Mouse (Mus musculus) stomach, embryonic 14.5 days (tissue): ENCODE data around the gene Prrxl1. TPM values are rescaled to one million over a fixed set of nuclear protein-coding genes. Genes with fewer than 3 reads are reported as not detected.

ENCODE experiments used
- ATAC-seq: fragments of 200-750 bp; cut with Nextera tagmentation; 2 replicates; pipeline ENCODE4 v1.8.0; 2017; ENCODE audit warnings: low read depth, moderate TSS enrichment; ENCODE audit not compliant: insufficient number of reproducible peaks, insufficient read depth, low FRiP score
- H3K27ac ChIP-seq: fragments of 300-500 bp; sonication (generic); 2 replicates; pipeline ENCODE4 v1.5.1; 2014; ENCODE audit warnings: mild to moderate bottlenecking, low read length, moderate library complexity, mixed read lengths
- H3K27me3 ChIP-seq: fragments of 300-500 bp; sonication (generic); 2 replicates; pipeline ENCODE4 v1.6.1; 2014; ENCODE audit warnings: low read length, control low read depth, mixed read lengths; ENCODE audit not compliant: control insufficient read depth, insufficient read depth
- H3K36me3 ChIP-seq: fragments of 300-500 bp; sonication (generic); 2 replicates; pipeline ENCODE4 v1.6.1; 2014; ENCODE audit warnings: mild to moderate bottlenecking, control low read depth, low read length, moderate library complexity, mixed read lengths; ENCODE audit not compliant: control insufficient read depth, insufficient read depth
- H3K4me1 ChIP-seq: fragments of 300-500 bp; sonication (generic); 2 replicates; pipeline ENCODE4 v1.6.1; 2014; ENCODE audit warnings: low read length, control low read depth, mixed read lengths; ENCODE audit not compliant: control insufficient read depth, insufficient read depth
- H3K4me2 ChIP-seq: fragments of 300-500 bp; sonication (generic); replicated peaks from 2 replicates; pipeline ENCODE4 v1.6.1; 2014; ENCODE audit warnings: low read depth, low read length, control low read depth
- H3K4me3 ChIP-seq: fragments of 300-500 bp; sonication (generic); 2 replicates; pipeline ENCODE4 v1.5.1; 2014; ENCODE audit warnings: low read depth, low read length, control low read depth
- H3K9ac ChIP-seq: fragments of 300-500 bp; sonication (generic); replicated peaks from 2 replicates; pipeline ENCODE4 v1.6.1; 2014; ENCODE audit warnings: low read depth, mild to moderate bottlenecking, control low read depth, low read length, moderate library complexity, mixed read lengths
- H3K9me3 ChIP-seq: fragments of 300-500 bp; sonication (generic); 2 replicates; pipeline ENCODE4 v1.6.1; 2016; ENCODE audit warnings: low read depth, low read length, control low read depth; ENCODE audit not compliant: control insufficient read depth
- WGBS: fragments of 180-500 bp; shearing (Covaris S2); extraction: QIAGEN DNeasy Blood & Tissue Kit; methylation state at CpG from one replicate; pipeline ENCODE4 v1.1.7; 2014; 5-methylcytosine and 5-hydroxymethylcytosine counted together
- polyA plus RNA-seq: library from polyadenylated mRNA; unstranded; fragments of >200 nt; fragmentation: Nextera tagmentation; extraction: Ambion mirVana; gene quantifications from 2 replicates; pipeline ENCODE4 v1.2.1, GENCODE M21; 2014

Gene Prrxl1
- polyA plus RNA-seq, 1 experiment from 2014 or later = 0.74 TPM

DNA sequence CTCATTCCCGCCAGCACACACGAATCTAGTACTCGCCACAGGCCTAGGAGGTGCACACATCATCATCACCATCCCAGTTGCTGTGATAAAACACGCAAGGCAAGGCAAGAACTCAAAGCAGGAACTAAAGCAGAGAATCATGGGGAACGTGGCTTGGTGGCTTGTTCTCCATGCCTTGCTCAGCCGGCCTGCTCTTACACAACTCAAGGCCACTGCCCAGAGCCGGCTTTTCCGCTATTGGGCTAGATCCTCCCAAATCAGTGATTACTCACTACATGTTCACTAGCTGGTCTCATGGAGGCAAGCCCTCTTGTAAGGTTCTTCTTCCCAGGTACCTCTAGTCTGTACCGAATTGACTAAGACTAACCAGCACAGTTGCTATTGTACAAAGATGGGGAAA is 15.5 kb upstream of the Prrxl1 start:
- no peak overlapping the region for H3K4me3 ChIP-seq
- no peak overlapping the region for H3K4me2 ChIP-seq
- ATAC-seq = no peak
- no peak overlapping the region for H3K9ac ChIP-seq
- H3K27ac ChIP-seq = no peak overlapping the region
- no peaks in the 10 kb centered on the region for H3K36me3 ChIP-seq
- H3K27me3 ChIP-seq = no peaks in the 10 kb centered on the region
- no peaks in the 10 kb centered on the region for H3K9me3 ChIP-seq
- H3K4me1 ChIP-seq = no peaks in the 10 kb centered on the region
- 94% methylated on average over 9 of the region's 9 CpGs for whole genome bisulfite sequencing

DNA sequence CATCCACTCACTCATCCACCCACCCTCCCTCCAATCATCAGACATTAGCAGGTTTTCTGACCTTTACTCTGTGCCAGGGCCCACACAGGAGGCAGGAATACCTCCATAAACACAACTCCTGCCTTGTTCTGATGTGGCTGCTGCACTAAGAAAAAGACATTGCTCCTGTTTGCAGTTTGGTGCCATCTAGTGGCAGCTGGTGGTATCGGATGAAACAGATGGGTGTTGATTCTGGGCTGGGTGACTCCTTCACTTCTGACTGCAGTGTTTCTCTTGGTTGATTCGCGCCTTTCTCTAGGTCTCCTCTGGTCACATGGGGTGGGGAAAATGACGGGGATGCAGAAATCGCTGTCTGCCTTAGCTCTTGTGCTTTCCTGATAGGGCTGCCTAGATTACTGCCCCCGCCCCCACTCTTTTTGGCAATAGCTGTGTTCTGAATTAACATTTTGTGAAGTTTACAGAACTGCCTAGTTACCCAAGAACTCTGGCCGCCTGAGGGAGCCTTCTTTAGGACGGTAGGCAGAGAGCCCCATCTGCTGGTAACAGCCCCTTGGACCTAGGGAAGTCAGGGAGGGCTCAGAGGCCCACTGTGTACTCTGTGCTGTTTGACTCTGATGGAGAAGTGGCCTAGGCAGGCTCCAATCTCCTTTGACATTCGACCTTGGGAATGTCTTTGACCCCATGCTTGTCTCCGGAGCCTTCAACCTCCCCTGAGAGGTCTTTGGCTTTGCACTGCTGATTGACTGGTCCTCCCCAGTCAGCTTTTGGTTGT is 12.0 kb upstream of the Prrxl1 start:
- WGBS = 12% methylated on average over 10 of the region's 10 CpGs
- Histone ChIP-seq H3K4me3 (no peak overlapping the region), H3K4me1 (no peaks in the 10 kb centered on the region), H3K36me3 (no peaks in the 10 kb centered on the region), H3K27me3 (no peaks in the 10 kb centered on the region), H3K9me3 (no peaks in the 10 kb centered on the region), H3K4me2 (no peak overlapping the region), H3K27ac (no peak overlapping the region), H3K9ac (no peak overlapping the region)
- ATAC-seq = no peak

DNA sequence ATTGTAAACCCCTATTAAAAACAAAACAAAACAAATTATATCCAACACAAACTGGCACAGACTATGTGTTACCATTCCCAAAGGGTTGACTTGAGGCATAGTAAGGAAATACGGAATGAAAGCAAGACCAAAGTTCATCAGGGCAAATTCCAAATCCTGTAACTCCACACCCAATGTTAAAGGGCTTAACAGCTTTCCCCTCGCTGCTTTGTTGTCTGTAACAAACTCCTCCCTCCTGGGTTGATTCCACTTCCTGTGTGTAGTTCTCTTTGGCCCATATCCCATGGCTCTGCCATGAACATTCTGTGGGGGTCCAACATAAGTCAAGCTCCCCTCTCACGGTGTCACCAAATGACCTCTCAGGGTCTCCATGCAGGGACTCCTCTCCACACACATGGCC is 8.8 kb upstream of the Prrxl1 start:
- WGBS = 61% methylated on average over 3 of the region's 3 CpGs

DNA sequence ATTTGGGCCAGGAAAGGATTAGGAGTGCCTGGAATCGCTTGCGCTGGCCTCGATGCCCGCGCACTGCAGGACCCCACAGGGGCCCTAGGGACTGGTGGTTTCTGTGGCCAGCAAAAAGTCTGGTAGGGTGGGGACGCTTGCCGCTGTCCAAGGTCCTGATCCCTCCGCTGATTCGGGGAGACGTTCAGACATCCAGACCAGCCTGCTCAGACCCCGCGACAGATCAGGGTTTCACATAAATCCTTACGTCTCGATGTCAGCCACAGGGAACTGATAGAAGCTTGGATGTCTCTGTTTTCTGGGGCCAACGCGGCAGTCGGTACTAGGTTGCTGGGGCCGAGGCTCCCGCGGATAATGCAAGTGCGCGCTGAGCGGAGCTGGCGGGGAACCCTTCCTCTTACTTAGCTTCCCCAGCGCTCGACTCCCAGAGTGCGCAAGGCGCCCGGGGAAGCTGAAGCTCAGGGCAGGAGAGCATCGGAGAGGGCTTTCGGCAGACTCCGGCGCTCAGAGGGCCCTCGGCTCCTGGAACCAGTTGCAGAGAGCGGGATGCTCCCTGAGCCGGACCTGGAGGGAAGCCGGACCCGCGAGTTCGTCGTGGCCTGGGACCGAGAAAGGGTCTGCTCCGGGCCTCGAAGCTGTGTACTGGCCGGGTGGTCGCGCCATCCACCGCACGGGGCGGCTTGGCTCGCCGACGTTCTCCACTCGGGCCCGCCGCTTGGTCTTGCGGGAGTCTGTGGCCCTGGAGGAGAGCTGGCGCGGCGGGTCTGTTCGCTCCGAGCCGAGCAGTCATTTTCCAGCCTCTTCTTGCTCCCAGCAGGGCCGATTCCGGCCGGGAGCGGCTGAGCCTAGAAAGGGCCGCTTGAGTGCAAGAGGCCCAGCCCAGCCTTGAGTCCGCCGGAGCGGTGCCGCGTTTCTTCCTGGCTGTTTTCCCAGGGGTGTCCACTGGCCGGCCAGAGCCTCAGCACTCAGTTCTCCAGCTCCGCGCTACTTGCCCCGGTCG is 1.7 kb upstream of the Prrxl1 start:
- Histone ChIP-seq H3K27me3 (peaks cover 65% of the 10 kb centered on the region), H3K4me2 (peak overlapping the region; percentile 27), H3K36me3 (no peaks in the 10 kb centered on the region), H3K4me3 (peak overlapping the region; percentile 17; the same call in 1 of the 2 replicates), H3K9ac (no peak overlapping the region), H3K4me1 (no peaks in the 10 kb centered on the region), H3K9me3 (no peaks in the 10 kb centered on the region), H3K27ac (no peak overlapping the region)
- 0 out of 2 replicates have a peak, but pooled peaks have one; percentile 6 for ATAC-seq
- WGBS = under 1% methylated on average over 78 of the region's 78 CpGs

More for the DNA sequence above, 8.8 kb upstream of the Prrxl1 start:
- no peak overlapping the region for H3K4me2 ChIP-seq
- no peak overlapping the region for H3K4me3 ChIP-seq
- no peaks in the 10 kb centered on the region for H3K36me3 ChIP-seq
- no peak overlapping the region for H3K27ac ChIP-seq
- H3K9ac ChIP-seq = no peak overlapping the region
- no peaks in the 10 kb centered on the region for H3K4me1 ChIP-seq
- peaks cover 8% of the 10 kb centered on the region; the same call in 1 of the 2 replicates for H3K27me3 ChIP-seq
- no peaks in the 10 kb centered on the region for H3K9me3 ChIP-seq
- ATAC-seq = no peak

DNA sequence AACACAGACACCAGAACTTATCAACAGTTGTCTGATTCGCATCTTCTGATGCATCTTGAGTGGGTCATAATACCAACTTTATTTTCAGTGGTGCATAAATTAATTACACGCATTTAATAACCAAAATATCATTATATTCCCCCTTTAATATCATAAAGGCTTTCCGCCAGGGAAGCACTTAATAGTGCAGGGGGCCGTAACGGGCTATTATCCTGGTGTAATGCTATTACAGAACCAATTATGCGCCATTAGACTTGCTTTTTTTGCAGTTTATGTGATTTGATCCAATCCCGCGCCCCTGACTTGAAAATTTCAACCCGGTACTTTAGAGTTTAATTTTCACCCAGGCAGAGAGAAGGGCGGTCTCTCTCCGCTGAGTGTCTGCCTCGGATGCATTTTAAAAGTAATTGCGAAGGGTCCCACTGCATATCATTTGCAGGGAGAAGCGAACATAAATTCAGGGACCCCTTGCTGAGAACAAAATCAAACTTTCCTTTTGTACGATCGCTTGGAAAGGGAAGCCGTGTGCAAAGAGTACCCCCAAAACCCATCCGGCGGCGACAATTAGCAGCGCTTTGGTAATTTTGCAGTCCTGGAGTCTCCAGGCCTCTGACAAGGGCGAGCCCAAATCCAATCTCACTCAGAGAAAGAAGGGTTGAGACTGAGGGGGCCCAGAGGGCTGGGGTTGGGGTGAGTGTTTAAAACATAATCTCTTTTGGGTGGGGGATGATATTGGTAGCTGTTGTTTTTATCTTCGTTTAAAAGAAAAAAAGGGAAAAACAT is 579 bp upstream of the Prrxl1 start:
- ATAC-seq = no peak
- no peak overlapping the region for H3K4me3 ChIP-seq
- no peak overlapping the region for H3K9ac ChIP-seq
- no peaks in the 10 kb centered on the region for H3K36me3 ChIP-seq
- peaks cover 62% of the 10 kb centered on the region for H3K27me3 ChIP-seq
- no peak overlapping the region for H3K4me2 ChIP-seq
- H3K4me1 ChIP-seq = no peaks in the 10 kb centered on the region
- no peak overlapping the region for H3K27ac ChIP-seq
- 7% methylated on average over 23 of the region's 23 CpGs for whole genome bisulfite sequencing
- H3K9me3 ChIP-seq = no peaks in the 10 kb centered on the region

DNA sequence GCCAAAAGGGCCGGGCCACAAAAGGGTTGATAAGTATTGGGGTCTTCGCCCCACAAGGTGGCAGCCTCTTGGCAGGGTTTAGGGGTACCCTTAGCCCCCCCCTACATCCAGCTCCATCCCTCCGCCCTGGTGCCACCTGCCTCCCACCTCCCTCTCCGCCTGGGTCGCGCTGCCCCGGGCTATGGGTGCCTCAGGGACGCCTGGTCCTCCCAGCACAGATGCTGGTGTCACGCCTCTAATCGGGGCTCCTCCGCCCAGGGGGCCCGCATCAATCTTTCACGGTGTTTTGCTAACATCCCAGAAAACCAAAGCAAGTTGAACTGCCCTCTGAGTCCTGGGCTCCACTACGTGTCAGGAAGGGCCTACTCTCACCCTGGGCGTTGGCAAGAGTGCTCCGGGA is 903 bp downstream of the Prrxl1 start:
- Histone ChIP-seq H3K9ac (no peak overlapping the region), H3K9me3 (no peaks in the 10 kb centered on the region), H3K4me1 (no peaks in the 10 kb centered on the region), H3K4me2 (no peak overlapping the region), H3K27me3 (peaks cover 58% of the 10 kb centered on the region), H3K27ac (no peak overlapping the region), H3K4me3 (no peak overlapping the region), H3K36me3 (no peaks in the 10 kb centered on the region)
- WGBS = 3% methylated on average over 16 of the region's 16 CpGs
- no peak for ATAC-seq

DNA sequence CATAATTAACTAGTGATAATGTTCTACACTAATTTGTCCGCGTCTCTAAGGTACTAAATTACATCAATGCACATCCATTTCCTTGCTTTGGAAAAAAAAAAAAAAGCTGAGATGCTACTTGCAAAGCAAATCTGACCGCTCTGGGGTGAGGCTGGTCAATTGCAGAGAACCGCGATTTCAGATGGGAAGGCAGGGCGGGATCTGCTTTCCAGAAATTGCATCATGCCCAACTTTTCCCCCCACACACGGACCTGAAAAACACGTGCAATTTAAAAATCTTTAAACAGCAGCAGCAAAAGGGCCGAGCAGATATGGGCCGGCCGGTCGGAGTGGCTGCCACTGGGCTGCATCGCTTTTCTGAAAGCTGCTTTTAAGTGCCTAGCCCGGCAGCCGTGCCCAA is 6.3 kb downstream of the Prrxl1 start:
- WGBS = 53% methylated on average over 15 of the region's 15 CpGs
- no peak overlapping the region for H3K9ac ChIP-seq
- H3K36me3 ChIP-seq = no peaks in the 10 kb centered on the region
- no peak overlapping the region for H3K4me2 ChIP-seq
- no peak overlapping the region for H3K27ac ChIP-seq
- no peak overlapping the region for H3K4me3 ChIP-seq
- peaks cover 11% of the 10 kb centered on the region for H3K27me3 ChIP-seq
- H3K9me3 ChIP-seq = no peaks in the 10 kb centered on the region
- no peaks in the 10 kb centered on the region for H3K4me1 ChIP-seq
- ATAC-seq = no peak

DNA sequence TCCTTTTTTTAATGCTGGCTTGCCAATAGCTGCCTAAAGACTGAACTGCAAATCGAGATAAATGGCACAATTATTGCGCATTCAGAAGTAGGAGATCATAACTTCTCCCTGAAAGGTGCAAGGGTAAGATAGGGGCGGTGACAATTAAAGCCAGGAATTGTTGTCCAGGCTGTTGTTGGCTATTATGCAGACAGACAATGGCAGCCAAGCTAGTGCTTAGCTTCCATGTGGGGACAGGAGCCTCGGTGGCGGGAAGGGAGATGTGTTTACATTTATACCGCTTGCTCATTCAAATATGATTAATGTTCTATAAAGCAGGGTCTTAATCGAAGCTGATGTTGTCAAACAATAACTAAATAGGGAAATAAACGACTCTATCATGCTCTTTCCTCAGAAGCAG is 7.1 kb downstream of the Prrxl1 start:
- no peak for ATAC-seq
- no peaks in the 10 kb centered on the region for H3K9me3 ChIP-seq
- no peak overlapping the region for H3K9ac ChIP-seq
- no peaks in the 10 kb centered on the region for H3K4me1 ChIP-seq
- peaks cover 4% of the 10 kb centered on the region for H3K27me3 ChIP-seq
- H3K36me3 ChIP-seq = no peaks in the 10 kb centered on the region
- 51% methylated on average over 8 of the region's 8 CpGs for WGBS
- H3K4me2 ChIP-seq = no peak overlapping the region
- H3K27ac ChIP-seq = no peak overlapping the region
- H3K4me3 ChIP-seq = no peak overlapping the region
